Mouse (Mus musculus): Measurements from ENCODE around the gene Usp37. TPM values are rescaled to one million over a fixed set of nuclear protein-coding genes. Genes with fewer than 3 reads are reported as not detected.
A peak's percentile ranks its signal among the peaks of the same experiment; 100 is the strongest.

Usp37 gene
- polyA plus RNA-seq, 1 experiment from 2014 or later = 41.7 TPM

DNA sequence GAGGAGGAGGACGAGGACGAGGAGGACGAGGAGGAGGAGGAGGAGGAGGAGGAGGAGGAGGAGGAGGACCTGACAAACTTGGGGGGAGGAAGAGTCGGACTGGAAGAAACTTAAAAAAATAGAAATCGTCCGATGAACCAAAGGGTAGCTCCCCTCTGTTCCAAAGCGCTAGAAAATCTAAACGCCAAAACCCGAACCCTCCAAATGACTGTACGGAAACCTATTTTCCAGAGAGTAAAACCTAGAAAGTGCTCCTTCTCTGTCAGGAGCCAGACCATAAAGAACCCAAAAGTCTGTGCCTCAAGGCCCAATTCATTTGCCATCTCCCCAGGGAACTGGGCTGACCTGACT is 157.7 kb downstream of the Usp37 start:
- ATAC-seq (ENCODE audit: insufficient number of reproducible peaks, insufficient read depth, low FRiP score, low TSS enrichment) = no peak
- Histone ChIP-seq H3K4me2 (replicated peaks) (peak overlapping the region; percentile 51), H3K4me1 (peaks cover 24% of the 10 kb centered on the region), H3K36me3 (no peaks in the 10 kb centered on the region), H3K4me3 (peak overlapping the region; percentile 44), H3K27me3 (no peaks in the 10 kb centered on the region), H3K27ac (peak overlapping the region; percentile 98), H3K9me3 (no peaks in the 10 kb centered on the region), H3K9ac (peak overlapping the region; percentile 51)
- 50% methylated on average over 7 of the region's 10 CpGs for WGBS

DNA sequence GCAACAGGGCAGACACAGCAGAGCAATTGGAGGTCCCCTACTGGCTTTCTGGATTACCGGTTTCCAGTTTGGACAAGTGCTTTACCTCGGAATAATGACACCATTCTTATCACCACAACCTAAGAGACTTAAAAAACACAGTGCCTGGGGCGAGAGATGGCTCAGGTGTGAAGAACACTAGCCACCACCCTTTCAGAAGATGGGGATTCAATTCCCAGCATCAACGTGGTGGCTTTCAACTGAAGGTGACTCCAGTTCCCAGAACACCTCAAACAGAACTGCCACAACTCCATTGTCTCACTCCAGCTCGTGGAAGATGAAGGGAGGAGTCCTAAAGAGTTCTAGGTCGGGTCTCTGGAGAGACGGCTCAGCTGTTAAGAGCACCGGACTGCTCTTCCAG is 158.6 kb downstream of the Usp37 start:
- H3K9me3 ChIP-seq = no peaks in the 10 kb centered on the region
- H3K4me2 ChIP-seq (replicated peaks) = no peak overlapping the region
- no peak overlapping the region for H3K4me3 ChIP-seq
- no peak overlapping the region for H3K27ac ChIP-seq
- no peak overlapping the region for H3K9ac ChIP-seq
- 90% methylated on average over 8 of the region's 8 CpGs for WGBS
- H3K4me1 ChIP-seq = peaks cover 19% of the 10 kb centered on the region
- no peak for ATAC-seq (ENCODE audit: insufficient number of reproducible peaks, insufficient read depth, low FRiP score, low TSS enrichment)
- no peaks in the 10 kb centered on the region for H3K27me3 ChIP-seq
- no peaks in the 10 kb centered on the region for H3K36me3 ChIP-seq

MicroRNAs encoded within 50 kb of the gene (microRNA counts, 519-probe panel; counts per million panel counts)
- 3,160 counts per million, percentile 71 among the panel's probes with 10 or more counts for microRNA mmu-miR-26b

Small RNA genes within 50 kb of the gene (microRNA-seq; reads per million reads assigned to microRNA genes)
- not detected for gene Gm25035
- gene Mir26b = 28,389 reads per million, percentile 98 among the genes with 10 or more reads in this experiment

Other genes with a start within 250 kb of the Usp37 start
- 18.4 and 20.1 TPM in 2 replicates for gene Tmbim1, start 238.7 kb downstream of the Usp37 start, polyA plus RNA-seq (2016; fragmentation: Nextera tagmentation; extraction: Ambion mirVana)
- 0.93 and 0.98 TPM in 2 replicates for gene Catip, start 182.2 kb downstream of the Usp37 start, polyA plus RNA-seq (2016; fragmentation: Nextera tagmentation; extraction: Ambion mirVana)
- 4.1 and 5.0 TPM in 2 replicates for gene Slc11a1, start 169.1 kb downstream of the Usp37 start, polyA plus RNA-seq (2016; fragmentation: Nextera tagmentation; extraction: Ambion mirVana)
- gene Ctdsp1, start 152.8 kb downstream of the Usp37 start, polyA plus RNA-seq (2016; fragmentation: Nextera tagmentation; extraction: Ambion mirVana) = 75.7 and 78.9 TPM in 2 replicates
- gene Vil1, start 134.9 kb downstream of the Usp37 start, polyA plus RNA-seq (2016; fragmentation: Nextera tagmentation; extraction: Ambion mirVana) = 0.23 and 0.24 TPM in 2 replicates
- gene Cnot9, start 38.2 kb downstream of the Usp37 start, polyA plus RNA-seq (2016; fragmentation: Nextera tagmentation; extraction: Ambion mirVana) = 70.1 and 71.5 TPM in 2 replicates
- 0.89 and 1.2 TPM in 2 replicates for gene Plcd4, start 1.4 kb downstream of the Usp37 start, polyA plus RNA-seq (2016; fragmentation: Nextera tagmentation; extraction: Ambion mirVana)
- gene Zfp142, start 44.0 kb upstream of the Usp37 start, polyA plus RNA-seq (2016; fragmentation: Nextera tagmentation; extraction: Ambion mirVana) = 9.5 and 10.5 TPM in 2 replicates
- 15.2 and 17.8 TPM in 2 replicates for gene Bcs1l, start 44.0 kb upstream of the Usp37 start, polyA plus RNA-seq (2016; fragmentation: Nextera tagmentation; extraction: Ambion mirVana)
- gene Rnf25, start 57.1 kb upstream of the Usp37 start, polyA plus RNA-seq (2016; fragmentation: Nextera tagmentation; extraction: Ambion mirVana) = 37.9 and 39.0 TPM in 2 replicates
- gene Stk36, start 57.2 kb upstream of the Usp37 start, polyA plus RNA-seq (2016; fragmentation: Nextera tagmentation; extraction: Ambion mirVana) = 13.7 and 13.9 TPM in 2 replicates
- 28.6 and 29.3 TPM in 2 replicates for gene Ttll4, start 117.5 kb upstream of the Usp37 start, polyA plus RNA-seq (2016; fragmentation: Nextera tagmentation; extraction: Ambion mirVana)
- gene Cyp27a1, start 169.3 kb upstream of the Usp37 start, polyA plus RNA-seq (2016; fragmentation: Nextera tagmentation; extraction: Ambion mirVana) = 9.1 and 10.5 TPM in 2 replicates
- gene Prkag3, start 204.9 kb upstream of the Usp37 start, polyA plus RNA-seq (2016; fragmentation: Nextera tagmentation; extraction: Ambion mirVana) = 0.47 and 0.56 TPM in 2 replicates
- 30.1 and 30.8 TPM in 2 replicates for gene Wnt6, start 227.6 kb upstream of the Usp37 start, polyA plus RNA-seq (2016; fragmentation: Nextera tagmentation; extraction: Ambion mirVana)
- 3.1 and 3.5 TPM in 2 replicates for gene Wnt10a, start 247.2 kb upstream of the Usp37 start, polyA plus RNA-seq (2016; fragmentation: Nextera tagmentation; extraction: Ambion mirVana)

Data from embryonic facial prominence, embryonic 12.5 days (tissue).